Mouse (Mus musculus): ENCODE measurements around the gene Smbd1. TPM values are rescaled to one million over a fixed set of nuclear protein-coding genes. Genes with fewer than 3 reads are reported as not detected.

Smbd1 gene
- polyA plus RNA-seq, 1 experiment from 2014 or later: 0.31 TPM

- WGBS: 82% methylated on average over 4 of the region's 4 CpGs
These were observed 21.2 kb upstream of the Smbd1 start for GRCm38 (mm10) chr16:32831501-32831900.

DNA sequence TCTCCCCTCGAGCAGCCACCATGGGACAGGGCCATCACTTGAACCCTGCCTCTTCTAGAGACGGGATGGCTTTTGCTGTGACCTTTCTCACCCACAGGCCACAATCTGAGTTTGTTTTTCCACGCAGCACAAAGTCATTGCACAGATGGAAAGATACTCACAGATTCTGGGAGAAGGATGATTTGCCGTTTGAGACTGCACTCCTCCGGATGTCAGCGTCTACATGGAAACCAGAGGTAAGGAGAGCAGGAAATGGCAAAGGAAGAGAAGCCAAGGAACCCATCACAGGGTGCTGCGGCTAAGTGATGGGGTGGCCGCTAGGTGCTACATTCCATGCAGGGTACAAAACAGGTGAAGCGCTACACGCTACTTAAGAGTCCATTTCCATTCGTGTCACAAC, 18.8 kb upstream of the Smbd1 start:
- no peaks in the 10 kb centered on the region for H3K4me1 ChIP-seq (replicated peaks; ENCODE audit: control insufficient read depth, insufficient read depth, low read length)
- no peak overlapping the region for H3K4me3 ChIP-seq (ENCODE audit: low read length)
- no peaks in the 10 kb centered on the region for H3K9me3 ChIP-seq (ENCODE audit: control insufficient read depth, low read length)
- H3K27ac ChIP-seq (ENCODE audit: low read length): no peak overlapping the region
- H3K4me2 ChIP-seq (ENCODE audit: low read depth, low read length): no peak overlapping the region
- 81% methylated on average over 11 of the region's 11 CpGs for WGBS
- peaks cover 19% of the 10 kb centered on the region for H3K36me3 ChIP-seq (ENCODE audit: control insufficient read depth, insufficient read depth, low read length)
- H3K27me3 ChIP-seq (ENCODE audit: control insufficient read depth, insufficient read depth, low read depth, low read length): no peaks in the 10 kb centered on the region
- H3K9ac ChIP-seq (ENCODE audit: low read length): no peak overlapping the region
- no peak for ATAC-seq (ENCODE audit: low read depth)

More at GRCm38 (mm10) chr16:32831501-32831900, 21.2 kb upstream of the Smbd1 start:
- no peak for ATAC-seq (ENCODE audit: low read depth)
- H3K4me2 ChIP-seq (ENCODE audit: low read depth, low read length): no peak overlapping the region
- H3K27ac ChIP-seq (ENCODE audit: low read length): no peak overlapping the region
- H3K4me3 ChIP-seq (ENCODE audit: low read length): no peak overlapping the region
- H3K4me1 ChIP-seq (replicated peaks; ENCODE audit: control insufficient read depth, insufficient read depth, low read length): no peaks in the 10 kb centered on the region
- peaks cover 12% of the 10 kb centered on the region for H3K36me3 ChIP-seq (ENCODE audit: control insufficient read depth, insufficient read depth, low read length)
- H3K27me3 ChIP-seq (ENCODE audit: control insufficient read depth, insufficient read depth, low read depth, low read length): no peaks in the 10 kb centered on the region
- H3K9me3 ChIP-seq (ENCODE audit: control insufficient read depth, low read length): no peaks in the 10 kb centered on the region
- H3K9ac ChIP-seq (ENCODE audit: low read length): no peak overlapping the region

DNA sequence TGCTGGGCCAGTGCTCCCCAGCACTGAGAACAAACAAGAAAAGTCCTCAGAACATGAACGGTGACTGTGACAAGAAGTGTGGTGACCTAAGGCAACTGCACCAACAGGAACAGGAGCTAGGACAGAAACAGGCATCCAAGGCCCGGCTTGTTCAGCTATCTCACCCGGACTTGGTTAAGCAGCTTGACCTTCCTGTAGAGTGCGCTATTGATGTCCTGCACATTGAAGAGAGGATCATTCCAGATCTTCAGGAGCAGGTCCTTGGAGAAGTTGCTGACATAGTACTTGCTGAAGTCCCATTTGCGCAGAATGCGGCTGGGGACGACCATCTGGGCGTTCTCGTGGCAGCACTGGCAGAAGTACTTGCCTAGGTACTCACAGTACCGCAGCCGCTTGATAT, 16.2 kb upstream of the Smbd1 start:
- Histone ChIP-seq H3K4me3 (ENCODE audit: low read length) (no peak overlapping the region), H3K36me3 (ENCODE audit: control insufficient read depth, insufficient read depth, low read length) (peaks cover 25% of the 10 kb centered on the region), H3K9ac (ENCODE audit: low read length) (no peak overlapping the region), H3K9me3 (ENCODE audit: control insufficient read depth, low read length) (no peaks in the 10 kb centered on the region), H3K27ac (ENCODE audit: low read length) (no peak overlapping the region), H3K4me1 (replicated peaks; ENCODE audit: control insufficient read depth, insufficient read depth, low read length) (peaks cover 6% of the 10 kb centered on the region; the same call in 1 of the 2 replicates), H3K27me3 (ENCODE audit: control insufficient read depth, insufficient read depth, low read depth, low read length) (no peaks in the 10 kb centered on the region), H3K4me2 (ENCODE audit: low read depth, low read length) (no peak overlapping the region)
- no peak for ATAC-seq (ENCODE audit: low read depth)
- 88% methylated on average over 11 of the region's 11 CpGs for WGBS

DNA sequence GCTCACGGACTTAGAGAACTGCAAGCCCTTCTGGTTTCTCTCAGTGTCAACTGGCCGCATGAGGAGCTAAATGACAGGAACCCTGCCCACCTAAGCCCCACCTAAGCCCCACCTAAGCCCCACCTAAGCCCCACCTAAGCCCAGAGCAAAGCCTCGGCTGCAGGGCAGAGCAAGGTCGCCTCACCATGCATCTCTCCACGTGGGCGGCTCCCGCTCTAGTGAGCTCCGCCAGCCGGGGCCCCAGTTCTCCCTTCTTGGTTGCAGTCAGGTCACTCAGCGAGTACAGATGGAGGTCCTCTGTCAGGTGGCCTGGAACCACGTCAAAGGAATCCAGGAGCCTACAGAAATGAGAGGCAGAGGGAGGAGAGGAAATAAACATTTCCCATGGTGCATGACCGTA, 15.1 kb upstream of the Smbd1 start:
- H3K9me3 ChIP-seq (ENCODE audit: control insufficient read depth, low read length): no peaks in the 10 kb centered on the region
- no peak overlapping the region for H3K27ac ChIP-seq (ENCODE audit: low read length)
- 68% methylated on average over 12 of the region's 12 CpGs for WGBS
- no peak overlapping the region for H3K4me3 ChIP-seq (ENCODE audit: low read length)
- H3K9ac ChIP-seq (ENCODE audit: low read length): no peak overlapping the region
- peaks cover 6% of the 10 kb centered on the region; the same call in 1 of the 2 replicates for H3K4me1 ChIP-seq (replicated peaks; ENCODE audit: control insufficient read depth, insufficient read depth, low read length)
- H3K36me3 ChIP-seq (ENCODE audit: control insufficient read depth, insufficient read depth, low read length): peaks cover 25% of the 10 kb centered on the region
- H3K4me2 ChIP-seq (ENCODE audit: low read depth, low read length): no peak overlapping the region
- no peaks in the 10 kb centered on the region for H3K27me3 ChIP-seq (ENCODE audit: control insufficient read depth, insufficient read depth, low read depth, low read length)
- ATAC-seq (ENCODE audit: low read depth): no peak

DNA sequence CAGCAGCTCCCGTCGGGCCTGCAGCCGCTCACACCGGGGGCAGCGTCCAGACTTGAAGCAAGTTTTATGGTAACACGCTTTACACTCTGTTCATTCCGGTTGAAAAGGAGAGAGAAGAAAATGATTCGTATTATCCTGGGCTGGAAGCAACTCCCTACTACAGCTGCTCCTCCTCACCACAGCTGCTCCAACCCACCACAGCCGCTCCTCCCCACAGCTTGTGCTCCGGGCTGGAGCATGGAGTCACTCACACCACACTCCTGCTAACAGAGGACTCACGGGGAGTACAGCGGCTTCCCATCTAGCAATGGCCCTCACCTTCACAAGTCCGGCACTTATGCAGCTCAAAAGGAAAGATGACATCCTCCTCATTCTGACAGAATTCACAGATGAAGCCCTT, 13.8 kb upstream of the Smbd1 start:
- WGBS: 86% methylated on average over 13 of the region's 13 CpGs
- Histone ChIP-seq H3K9me3 (ENCODE audit: control insufficient read depth, low read length) (no peaks in the 10 kb centered on the region), H3K27me3 (ENCODE audit: control insufficient read depth, insufficient read depth, low read depth, low read length) (no peaks in the 10 kb centered on the region), H3K4me3 (ENCODE audit: low read length) (no peak overlapping the region), H3K4me2 (ENCODE audit: low read depth, low read length) (no peak overlapping the region), H3K36me3 (ENCODE audit: control insufficient read depth, insufficient read depth, low read length) (peaks cover 25% of the 10 kb centered on the region), H3K4me1 (replicated peaks; ENCODE audit: control insufficient read depth, insufficient read depth, low read length) (peaks cover 6% of the 10 kb centered on the region; the same call in 1 of the 2 replicates), H3K27ac (ENCODE audit: low read length) (no peak overlapping the region), H3K9ac (ENCODE audit: low read length) (no peak overlapping the region)
- no peak for ATAC-seq (ENCODE audit: low read depth)

DNA sequence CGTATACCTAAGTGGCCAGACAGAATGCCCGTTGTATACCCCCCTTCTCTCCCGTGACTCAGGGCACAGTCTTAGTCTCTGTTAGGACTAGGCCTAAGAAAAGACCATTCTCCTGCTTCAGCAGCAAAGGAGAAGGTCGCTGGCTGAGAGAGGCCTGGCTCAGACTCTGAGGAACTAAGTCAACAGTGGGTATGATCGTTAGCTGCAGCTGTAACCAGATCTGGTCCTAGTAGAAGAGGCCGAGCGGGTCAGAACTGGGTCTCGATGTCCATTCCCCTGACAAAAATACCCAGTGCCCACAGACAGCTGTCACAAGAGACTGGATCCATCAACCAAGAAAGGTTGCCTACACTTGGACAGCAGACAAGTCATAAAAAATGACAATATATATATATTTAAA, 13.2 kb upstream of the Smbd1 start:
- 76% methylated on average over 8 of the region's 8 CpGs for WGBS
- no peak overlapping the region for H3K27ac ChIP-seq (ENCODE audit: low read length)
- H3K9me3 ChIP-seq (ENCODE audit: control insufficient read depth, low read length): no peaks in the 10 kb centered on the region
- no peak overlapping the region for H3K4me2 ChIP-seq (ENCODE audit: low read depth, low read length)
- H3K4me3 ChIP-seq (ENCODE audit: low read length): no peak overlapping the region
- ATAC-seq (ENCODE audit: low read depth): no peak
- no peak overlapping the region for H3K9ac ChIP-seq (ENCODE audit: low read length)
- peaks cover 6% of the 10 kb centered on the region; the same call in 1 of the 2 replicates for H3K4me1 ChIP-seq (replicated peaks; ENCODE audit: control insufficient read depth, insufficient read depth, low read length)
- H3K27me3 ChIP-seq (ENCODE audit: control insufficient read depth, insufficient read depth, low read depth, low read length): no peaks in the 10 kb centered on the region
- H3K36me3 ChIP-seq (ENCODE audit: control insufficient read depth, insufficient read depth, low read length): peaks cover 25% of the 10 kb centered on the region

- H3K4me2 ChIP-seq (ENCODE audit: low read depth, low read length): no peak overlapping the region
- no peak for ATAC-seq (ENCODE audit: low read depth)
- no peaks in the 10 kb centered on the region for H3K9me3 ChIP-seq (ENCODE audit: control insufficient read depth, low read length)
- H3K4me1 ChIP-seq (replicated peaks; ENCODE audit: control insufficient read depth, insufficient read depth, low read length): peaks cover 6% of the 10 kb centered on the region; the same call in 1 of the 2 replicates
- WGBS: 71% methylated on average over 5 of the region's 5 CpGs
- peaks cover 22% of the 10 kb centered on the region for H3K36me3 ChIP-seq (ENCODE audit: control insufficient read depth, insufficient read depth, low read length)
- H3K27me3 ChIP-seq (ENCODE audit: control insufficient read depth, insufficient read depth, low read depth, low read length): no peaks in the 10 kb centered on the region
- H3K4me3 ChIP-seq (ENCODE audit: low read length): no peak overlapping the region
- H3K27ac ChIP-seq (ENCODE audit: low read length): no peak overlapping the region
- H3K9ac ChIP-seq (ENCODE audit: low read length): no peak overlapping the region
These were observed 12.6 kb upstream of the Smbd1 start for GRCm38 (mm10) chr16:32822881-32823280.

DNA sequence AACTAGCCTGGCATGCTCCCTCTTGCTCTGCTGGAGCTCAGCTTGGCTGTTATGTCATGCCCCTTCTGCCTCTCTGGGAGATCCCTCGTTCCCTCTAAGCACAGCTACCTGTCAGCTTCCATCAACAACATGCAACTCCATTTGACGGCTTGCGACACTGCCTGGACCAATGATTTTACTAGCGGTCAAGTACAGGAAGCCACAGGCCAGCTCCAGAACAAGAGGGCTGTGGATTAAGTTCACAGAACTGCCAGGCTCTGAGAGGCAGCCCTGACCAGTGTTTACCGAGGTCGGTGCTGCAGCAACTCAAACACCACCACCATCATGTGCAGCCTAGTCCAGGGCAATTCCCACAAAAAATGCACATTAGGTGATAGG, 12.2 kb upstream of the Smbd1 start:
- ATAC-seq (ENCODE audit: low read depth): peak; percentile 9; the same call in 1 of the 2 replicates
- Histone ChIP-seq H3K4me3 (ENCODE audit: low read length) (no peak overlapping the region), H3K9ac (ENCODE audit: low read length) (no peak overlapping the region), H3K27me3 (ENCODE audit: control insufficient read depth, insufficient read depth, low read depth, low read length) (no peaks in the 10 kb centered on the region), H3K36me3 (ENCODE audit: control insufficient read depth, insufficient read depth, low read length) (peaks cover 19% of the 10 kb centered on the region), H3K9me3 (ENCODE audit: control insufficient read depth, low read length) (no peaks in the 10 kb centered on the region), H3K4me2 (ENCODE audit: low read depth, low read length) (no peak overlapping the region), H3K4me1 (replicated peaks; ENCODE audit: control insufficient read depth, insufficient read depth, low read length) (peaks cover 6% of the 10 kb centered on the region; the same call in 1 of the 2 replicates), H3K27ac (ENCODE audit: low read length) (peak overlapping the region; percentile 57; the same call in 1 of the 2 replicates)
- WGBS: 43% methylated on average over 6 of the region's 6 CpGs

GRCm38 (mm10) chr16:32821772-32822449, 11.6 kb upstream of the Smbd1 start:
- H3K9me3 ChIP-seq (ENCODE audit: control insufficient read depth, low read length): no peaks in the 10 kb centered on the region
- peaks cover 17% of the 10 kb centered on the region for H3K36me3 ChIP-seq (ENCODE audit: control insufficient read depth, insufficient read depth, low read length)
- H3K4me2 ChIP-seq (ENCODE audit: low read depth, low read length): no peak overlapping the region
- peak; percentile 82 for ATAC-seq (ENCODE audit: low read depth)
- peaks cover 6% of the 10 kb centered on the region; the same call in 1 of the 2 replicates for H3K4me1 ChIP-seq (replicated peaks; ENCODE audit: control insufficient read depth, insufficient read depth, low read length)
- no peak overlapping the region for H3K9ac ChIP-seq (ENCODE audit: low read length)
- H3K27ac ChIP-seq (ENCODE audit: low read length): peak overlapping the region; percentile 57; the same call in 1 of the 2 replicates
- no peak overlapping the region for H3K4me3 ChIP-seq (ENCODE audit: low read length)
- 31% methylated on average over 10 of the region's 10 CpGs for WGBS
- H3K27me3 ChIP-seq (ENCODE audit: control insufficient read depth, insufficient read depth, low read depth, low read length): no peaks in the 10 kb centered on the region
